Mouse (Mus musculus) lung, adult 2 months (tissue): ENCODE results near the gene Ceacam19. TPM values are rescaled to one million over a fixed set of nuclear protein-coding genes. Genes with fewer than 3 reads are reported as not detected.
"Not testable (repeated sequence)": the region's sequence is repeated elsewhere in the genome, so short reads cannot be mapped to it uniquely, and the experiment has no call there.

Experiments used
- DNase-seq: peaks from one replicate; pipeline ENCODE4 v3.0.0; 2022
- H3K4me1 ChIP-seq: fragments of 200-500 bp; 2 replicates; pipeline ENCODE4 v1.6.1; 2011; ENCODE audit warnings: low read length; ENCODE audit not compliant: control insufficient read depth, insufficient read depth
- H3K4me3 ChIP-seq: fragments of 200-500 bp; replicated peaks from 2 replicates; pipeline ENCODE3; 2011; ENCODE audit warnings: low read depth, mild to moderate bottlenecking, control low read depth, low read length; ENCODE audit errors: extremely low read depth
- CTCF ChIP-seq: fragments of 200-500 bp; IDR thresholded peaks from 2 replicates; pipeline ENCODE4 v1.5.1; 2011; ENCODE audit warnings: mild to moderate bottlenecking, low read length, control low read depth; ENCODE audit not compliant: insufficient read depth
- POLR2A ChIP-seq: fragments of 200-500 bp; IDR thresholded peaks from 2 replicates; pipeline ENCODE4 v1.6.1; 2011; ENCODE audit warnings: low read depth, mild to moderate bottlenecking, control low read depth, low read length, borderline replicate concordance; ENCODE audit errors: extremely low read depth
- WGBS: fragments of 180-500 bp; shearing (Covaris S2); methylation state at CpG from one replicate; pipeline ENCODE4 v1.1.7; 2018; 5-methylcytosine and 5-hydroxymethylcytosine counted together
- polyA plus RNA-seq: library from polyadenylated mRNA; depleted of rRNA; stranded (reverse); fragments of >200 nt; gene quantifications from 2 replicates; pipeline ENCODE4 v1.2.3, GENCODE M21; 2012; rRNA removed

The Ceacam19 gene
- polyA plus RNA-seq = 2.0 TPM in 1 of 2 replicates, not detected in the other

GRCm38 (mm10) chr7:19887849-19888248 is at the start of gene Ceacam19:
Gene Ceacam19 (minus strand): TSS chr7:19887965.
- WGBS = 62% methylated on average over 7 of the region's 7 CpGs
- no peaks in the 10 kb centered on the region for H3K4me1 ChIP-seq
- TF ChIP-seq POLR2A (no peak), CTCF (no peak)
- no peak within 1 kb of the TSS for H3K4me3 ChIP-seq
- no peak for DNase-seq

GRCm38 (mm10) chr7:19937229-19937821 is 49.6 kb upstream of the Ceacam19 start:
- no peak for DNase-seq
- Histone ChIP-seq H3K4me3 (no peak overlapping the region), H3K4me1 (peaks cover 19% of the 10 kb centered on the region)
- 61% methylated on average over 11 of the region's 11 CpGs for WGBS
- no peak for TF ChIP-seq POLR2A
- no peak for TF ChIP-seq CTCF

DNA sequence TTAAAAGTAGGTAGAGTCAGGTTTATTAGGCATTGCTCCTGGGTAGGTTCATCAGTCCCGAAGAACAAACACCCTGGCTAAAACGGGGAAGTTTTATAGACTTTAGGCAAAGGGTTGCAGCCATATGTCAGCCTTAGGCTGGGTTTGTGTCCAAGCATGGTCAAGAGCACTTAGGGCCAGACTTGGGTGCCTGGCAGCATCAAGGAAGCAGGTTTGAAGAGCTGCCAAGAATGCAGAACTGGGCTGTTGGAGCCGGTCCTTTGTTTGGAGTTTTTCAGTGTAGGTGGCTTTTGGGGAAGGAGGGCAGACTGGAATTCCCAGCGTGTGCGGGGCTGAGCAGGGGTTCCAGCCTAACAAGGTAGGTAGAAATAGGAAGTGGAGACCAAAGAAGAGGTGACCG is 48.2 kb upstream of the Ceacam19 start:
- peak; percentile 59 for DNase-seq
- WGBS = 33% methylated on average over 6 of the region's 6 CpGs
- H3K4me1 ChIP-seq = peaks cover 19% of the 10 kb centered on the region

GRCm38 (mm10) chr7:19935171-19935751 is 47.5 kb upstream of the Ceacam19 start:
- no peak for DNase-seq
- H3K4me3 ChIP-seq = no peak overlapping the region

More for the DNA sequence above, 48.2 kb upstream of the Ceacam19 start:
- H3K4me3 ChIP-seq = no peak overlapping the region
- TF ChIP-seq CTCF (no peak), POLR2A (no peak)

DNA sequence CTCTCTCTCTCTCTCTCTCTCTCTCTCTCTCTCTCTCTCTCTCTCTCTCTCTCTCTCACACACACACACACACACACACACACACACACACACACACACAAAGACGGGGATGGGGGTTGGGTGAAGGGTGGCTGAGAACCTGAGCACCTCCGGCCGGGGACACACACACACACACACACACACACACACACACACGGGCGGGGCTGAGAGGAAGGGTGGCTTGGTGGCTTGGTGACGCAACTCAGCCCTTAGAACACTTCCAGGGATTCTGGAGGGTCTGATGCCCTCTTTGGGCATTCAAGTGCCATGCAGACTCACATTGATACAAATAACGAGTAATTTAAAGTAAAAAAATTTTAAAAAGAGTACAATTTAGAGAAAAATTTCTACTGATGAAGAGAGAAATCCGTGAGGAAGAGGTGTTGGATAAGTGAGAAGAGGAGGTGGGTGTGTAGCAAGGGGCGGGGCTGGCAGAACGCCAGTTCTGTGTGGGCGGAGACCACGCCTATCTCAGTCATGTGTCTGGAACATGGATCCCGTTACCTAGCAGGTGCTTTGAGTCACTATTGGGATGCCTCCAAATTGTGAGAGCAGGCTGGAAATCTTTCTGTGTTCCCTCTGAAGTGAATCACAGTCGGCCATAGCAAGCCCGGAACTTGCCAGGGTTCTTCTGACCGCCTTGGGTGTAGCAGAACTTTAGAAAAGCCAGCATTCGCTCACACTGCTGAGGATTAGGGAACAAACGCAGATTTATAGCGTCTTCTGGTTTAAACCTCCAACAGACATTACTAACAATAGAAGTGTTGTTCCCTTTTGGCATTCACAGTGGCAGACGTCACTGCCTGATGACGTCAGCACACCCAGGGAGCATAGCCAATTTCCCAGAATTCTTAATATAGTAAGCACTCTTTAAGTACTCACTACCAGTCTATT is 45.4 kb upstream of the Ceacam19 start:
- WGBS = 5% methylated on average over 21 of the region's 21 CpGs
- TF ChIP-seq POLR2A (no peak), CTCF (no peak)

More at GRCm38 (mm10) chr7:19935171-19935751, 47.5 kb upstream of the Ceacam19 start:
- WGBS = 34% methylated on average over 20 of the region's 20 CpGs
- no peak for TF ChIP-seq POLR2A
- no peak for TF ChIP-seq CTCF
- peaks cover 17% of the 10 kb centered on the region for H3K4me1 ChIP-seq

GRCm38 (mm10) chr7:19932133-19932876 is 44.5 kb upstream of the Ceacam19 start:
- DNase-seq = no peak
- WGBS = 24% methylated on average over 13 of the region's 13 CpGs
- no peak for TF ChIP-seq CTCF
- TF ChIP-seq POLR2A = no peak
- Histone ChIP-seq H3K4me3 (no peak overlapping the region), H3K4me1 (peaks cover 11% of the 10 kb centered on the region)

More for the DNA sequence above, 45.4 kb upstream of the Ceacam19 start:
- H3K4me1 ChIP-seq = peaks cover 11% of the 10 kb centered on the region
- H3K4me3 ChIP-seq = peak overlapping the region; percentile 4
- peak; percentile 74 for DNase-seq

- 62% methylated on average over 6 of the region's 6 CpGs for WGBS
- not testable (repeated sequence) for H3K4me1 ChIP-seq, H3K4me3 ChIP-seq, DNase-seq
Measured at GRCm38 (mm10) chr7:19930481-19930880, 42.7 kb upstream of the Ceacam19 start.

GRCm38 (mm10) chr7:19928486-19928885 is 40.7 kb upstream of the Ceacam19 start:
- Histone ChIP-seq H3K4me3 (no peak overlapping the region), H3K4me1 (peaks cover 5% of the 10 kb centered on the region)
- WGBS = 72% methylated on average over 5 of the region's 5 CpGs
- DNase-seq = no peak
- TF ChIP-seq CTCF (no peak), POLR2A (no peak)
